Mouse (Mus musculus) hindbrain, embryonic 16.5 days (tissue): ENCODE data around the gene Rnft2. TPM values are rescaled to one million over a fixed set of nuclear protein-coding genes. Genes with fewer than 3 reads are reported as not detected.

Experiments
- ATAC-seq: fragments of 200-750 bp; cut with Nextera tagmentation; 2 replicates; pipeline ENCODE4 v1.8.0; 2017; ENCODE audit warnings: moderate TSS enrichment, moderate library complexity
- H3K27ac ChIP-seq: fragments of 300-500 bp; sonication (generic); 2 replicates; pipeline ENCODE4 v1.5.1; 2014; ENCODE audit warnings: low read depth, mild to moderate bottlenecking, control low read depth, low read length, moderate library complexity
- H3K27me3 ChIP-seq: fragments of 300-500 bp; sonication (generic); replicated peaks from 2 replicates; pipeline ENCODE4 v1.6.1; 2014; ENCODE audit warnings: low read length; ENCODE audit not compliant: control insufficient read depth, insufficient read depth
- H3K36me3 ChIP-seq: fragments of 300-500 bp; sonication (generic); 2 replicates; pipeline ENCODE4 v1.6.1; 2014; ENCODE audit warnings: mild to moderate bottlenecking, low read length, moderate library complexity, mixed read lengths; ENCODE audit not compliant: control insufficient read depth, insufficient read depth
- H3K4me1 ChIP-seq: fragments of 300-500 bp; sonication (generic); 2 replicates; pipeline ENCODE4 v1.6.1; 2014; ENCODE audit warnings: low read depth, low read length; ENCODE audit not compliant: control insufficient read depth, insufficient read depth
- H3K4me2 ChIP-seq: fragments of 300-500 bp; sonication (generic); 2 replicates; pipeline ENCODE4 v1.6.1; 2014; ENCODE audit warnings: mild to moderate bottlenecking, low read length, control low read depth, moderate library complexity
- H3K4me3 ChIP-seq: fragments of 300-500 bp; sonication (generic); 2 replicates; pipeline ENCODE4 v1.5.1; 2014; ENCODE audit warnings: mild to moderate bottlenecking, low read length, control low read depth, moderate library complexity
- H3K9ac ChIP-seq: fragments of 300-500 bp; sonication (generic); 2 replicates; pipeline ENCODE4 v1.6.1; 2014; ENCODE audit warnings: low read depth, mild to moderate bottlenecking, control low read depth, low read length, moderate library complexity
- H3K9me3 ChIP-seq: fragments of 300-500 bp; sonication (generic); 2 replicates; pipeline ENCODE4 v1.6.1; 2014; ENCODE audit warnings: mild to moderate bottlenecking, low read length, moderate library complexity; ENCODE audit not compliant: control insufficient read depth
- WGBS: fragments of 180-500 bp; shearing (Covaris S2); extraction: QIAGEN DNeasy Blood & Tissue Kit; methylation state at CpG from one replicate; pipeline ENCODE4 v1.1.7; 2014; 5-methylcytosine and 5-hydroxymethylcytosine counted together
- polyA plus RNA-seq: library from polyadenylated mRNA; unstranded; fragments of >200 nt; fragmentation: Nextera tagmentation; extraction: Ambion mirVana; gene quantifications from 2 replicates; pipeline ENCODE4 v1.2.1, GENCODE M21; 2015

Rnft2 gene
- polyA plus RNA-seq, 1 experiment from 2014 or later: 9.2 TPM

GRCm38 (mm10) chr5:118171665-118172064 is 73.3 kb downstream of the Rnft2 start:
- no peak for ATAC-seq
- peaks cover 22% of the 10 kb centered on the region for H3K27me3 ChIP-seq
- peak overlapping the region; percentile 51 for H3K4me3 ChIP-seq
- H3K9ac ChIP-seq: peak overlapping the region; percentile 54
- no peaks in the 10 kb centered on the region for H3K36me3 ChIP-seq
- H3K4me1 ChIP-seq: peaks cover 15% of the 10 kb centered on the region
- H3K27ac ChIP-seq: no peak overlapping the region
- under 1% methylated on average over 36 of the region's 36 CpGs for WGBS
- peak overlapping the region; percentile 73 for H3K4me2 ChIP-seq
- 0 out of 2 replicates have a peak, but pooled peaks cover 2% of the 10 kb centered on the region for H3K9me3 ChIP-seq

DNA sequence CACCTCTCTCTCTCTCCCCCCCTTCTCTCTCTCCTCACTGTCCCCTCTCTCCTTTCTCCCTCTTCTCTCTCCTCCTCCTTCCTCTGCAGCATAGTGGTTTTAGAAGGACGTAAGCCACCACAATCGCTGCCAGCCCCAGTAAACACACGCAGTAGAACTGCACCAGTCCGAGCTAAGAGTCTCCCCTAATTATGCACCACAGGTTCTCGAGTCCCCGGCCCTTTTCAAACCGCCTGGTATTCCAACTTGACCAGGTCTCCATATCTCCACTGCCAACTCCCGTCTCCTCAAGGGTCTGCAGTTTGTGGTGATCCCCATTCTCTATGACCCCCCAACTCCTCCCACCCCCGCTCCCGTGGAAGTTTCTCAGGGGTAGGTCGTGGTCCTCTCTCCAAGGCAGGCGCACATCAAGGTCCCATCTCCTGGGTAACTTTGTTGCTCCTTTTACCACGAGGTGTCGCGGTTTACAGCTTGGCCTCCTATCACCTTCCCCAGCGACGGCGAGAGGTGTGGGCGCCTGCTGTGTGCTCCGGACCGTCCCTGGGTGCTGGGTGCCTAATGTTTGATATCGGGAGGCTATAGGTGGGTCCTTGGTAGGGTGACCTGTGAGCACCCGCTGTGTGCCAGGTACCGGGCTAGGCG is 73.9 kb downstream of the Rnft2 start:
- Histone ChIP-seq H3K36me3 (no peaks in the 10 kb centered on the region), H3K4me2 (peak overlapping the region; percentile 73), H3K9me3 (0 out of 2 replicates have a peak, but pooled peaks cover 2% of the 10 kb centered on the region), H3K9ac (peak overlapping the region; percentile 29; the same call in 1 of the 2 replicates), H3K4me1 (peaks cover 15% of the 10 kb centered on the region), H3K27me3 (peaks cover 22% of the 10 kb centered on the region), H3K4me3 (peak overlapping the region; percentile 51), H3K27ac (no peak overlapping the region)
- ATAC-seq: no peak
- WGBS: 1% methylated on average over 25 of the region's 25 CpGs

- WGBS: under 1% methylated on average over 99 of the region's 117 CpGs
- Histone ChIP-seq H3K4me2 (peak overlapping the region; percentile 73), H3K4me1 (peaks cover 15% of the 10 kb centered on the region), H3K27me3 (peaks cover 22% of the 10 kb centered on the region), H3K4me3 (peak overlapping the region; percentile 51), H3K36me3 (no peaks in the 10 kb centered on the region), H3K9me3 (no peaks in the 10 kb centered on the region), H3K9ac (peak overlapping the region; percentile 78), H3K27ac (peak overlapping the region; percentile 9; the same call in 1 of the 2 replicates)
- ATAC-seq: peak; percentile 67
Measured at GRCm38 (mm10) chr5:118169222-118170221, 75.4 kb downstream of the Rnft2 start.

DNA sequence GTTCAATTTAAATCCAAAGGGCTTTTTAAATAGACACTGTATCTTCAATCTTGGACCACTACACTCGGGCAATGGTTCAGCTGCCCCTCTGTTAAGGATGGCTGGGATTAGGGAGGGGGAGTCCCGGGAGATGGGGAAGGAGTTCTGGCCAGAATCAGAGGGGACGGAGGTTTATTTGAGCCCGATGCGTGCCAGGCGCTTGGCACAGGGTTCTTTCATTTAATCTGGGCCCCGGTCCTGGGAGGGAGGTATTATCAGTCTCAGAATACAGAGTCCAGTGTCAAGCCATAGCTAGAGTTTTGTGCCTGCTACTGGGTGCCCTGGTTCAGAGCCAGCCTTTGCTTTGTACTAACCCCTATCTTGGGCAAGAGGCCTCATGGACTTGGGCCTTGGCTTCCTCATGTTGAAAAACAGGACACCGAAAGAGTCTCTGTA is 77.3 kb downstream of the Rnft2 start:
- WGBS: 41% methylated on average over 8 of the region's 8 CpGs
- Histone ChIP-seq H3K36me3 (no peaks in the 10 kb centered on the region), H3K4me2 (no peak overlapping the region), H3K9ac (no peak overlapping the region), H3K27ac (no peak overlapping the region), H3K9me3 (no peaks in the 10 kb centered on the region), H3K4me3 (no peak overlapping the region), H3K4me1 (peaks cover 15% of the 10 kb centered on the region), H3K27me3 (peaks cover 13% of the 10 kb centered on the region)
- peak; percentile 64 for ATAC-seq

- Histone ChIP-seq H3K9ac (no peak overlapping the region), H3K36me3 (no peaks in the 10 kb centered on the region), H3K4me1 (peaks cover 4% of the 10 kb centered on the region; the same call in 1 of the 2 replicates), H3K27me3 (peaks cover 14% of the 10 kb centered on the region), H3K9me3 (no peaks in the 10 kb centered on the region), H3K4me3 (no peak overlapping the region), H3K4me2 (no peak overlapping the region), H3K27ac (no peak overlapping the region)
- ATAC-seq: no peak
Measured at GRCm38 (mm10) chr5:118165462-118165861, 79.5 kb downstream of the Rnft2 start.

- Histone ChIP-seq H3K9me3 (no peaks in the 10 kb centered on the region), H3K4me1 (peaks cover 4% of the 10 kb centered on the region; the same call in 1 of the 2 replicates), H3K27me3 (peaks cover 14% of the 10 kb centered on the region), H3K4me2 (no peak within 1 kb of the TSS), H3K36me3 (no peaks in the 10 kb centered on the region), H3K4me3 (no peak within 1 kb of the TSS), H3K27ac (no peak within 1 kb of the TSS), H3K9ac (no peak within 1 kb of the TSS)
- ATAC-seq: no peak
- WGBS: 63% methylated on average over 12 of the region's 12 CpGs
Measured at GRCm38 (mm10) chr5:118164581-118164980, 80.3 kb downstream of the Rnft2 start, which contains the start of gene Hrk. Gene Hrk, plus strand, starts transcription at chr5:118164648.

DNA sequence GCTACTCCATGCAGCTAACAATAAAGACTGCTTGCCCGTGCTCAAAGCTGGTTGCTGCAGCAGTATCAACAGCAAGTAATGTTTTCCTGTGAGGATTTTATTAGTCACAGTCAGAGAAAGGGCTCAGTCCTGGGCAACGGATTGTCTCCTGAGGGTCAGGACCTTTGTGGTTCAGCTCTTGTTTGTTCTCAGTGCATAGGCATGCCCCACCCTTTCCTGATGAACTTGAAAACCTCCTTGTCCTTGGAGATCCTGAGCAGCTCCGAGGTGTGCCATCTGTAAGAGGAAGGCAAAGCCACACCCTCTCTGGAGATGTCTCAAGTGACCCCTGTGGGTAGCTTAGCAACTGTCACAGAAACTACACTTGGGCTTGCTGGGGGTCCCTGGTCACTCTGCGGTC is 84.2 kb downstream of the Rnft2 start:
- no peaks in the 10 kb centered on the region for H3K4me1 ChIP-seq
- H3K36me3 ChIP-seq: no peaks in the 10 kb centered on the region
- no peak overlapping the region for H3K9ac ChIP-seq
- H3K4me3 ChIP-seq: no peak overlapping the region
- H3K9me3 ChIP-seq: no peaks in the 10 kb centered on the region
- H3K4me2 ChIP-seq: no peak overlapping the region
- H3K27me3 ChIP-seq: peaks cover 8% of the 10 kb centered on the region
- no peak overlapping the region for H3K27ac ChIP-seq
- ATAC-seq: no peak
- 38% methylated on average over 4 of the region's 4 CpGs for WGBS

GRCm38 (mm10) chr5:118156976-118157375 is 87.9 kb downstream of the Rnft2 start:
- H3K27me3 ChIP-seq: peaks cover 5% of the 10 kb centered on the region
- no peak overlapping the region for H3K27ac ChIP-seq
- H3K36me3 ChIP-seq: no peaks in the 10 kb centered on the region
- no peak overlapping the region for H3K9ac ChIP-seq
- H3K9me3 ChIP-seq: no peaks in the 10 kb centered on the region
- ATAC-seq: no peak
- WGBS: 60% methylated on average over 4 of the region's 4 CpGs
- H3K4me1 ChIP-seq: peaks cover 15% of the 10 kb centered on the region
- H3K4me3 ChIP-seq: no peak overlapping the region
- no peak overlapping the region for H3K4me2 ChIP-seq

DNA sequence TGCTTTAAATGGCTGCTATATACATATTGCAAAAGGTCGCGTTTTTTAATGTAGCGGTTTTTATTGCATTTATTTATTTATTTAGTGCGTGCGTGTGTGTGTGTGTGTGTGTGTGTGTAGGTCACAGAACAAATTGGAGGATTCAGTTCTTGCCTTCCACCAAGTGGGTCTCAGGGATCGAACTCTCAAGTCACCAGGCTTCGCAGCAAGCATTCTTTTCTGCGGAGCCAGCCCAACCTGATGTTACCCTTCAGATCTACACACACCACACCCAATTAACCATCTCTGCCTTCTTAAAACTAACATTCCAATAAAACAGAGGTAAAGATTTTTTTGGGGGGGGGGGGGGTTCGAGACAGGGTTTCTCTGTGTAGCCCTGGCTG is 89.4 kb downstream of the Rnft2 start:
- H3K9ac ChIP-seq: no peak overlapping the region
- no peaks in the 10 kb centered on the region for H3K36me3 ChIP-seq
- peaks cover 15% of the 10 kb centered on the region for H3K4me1 ChIP-seq
- WGBS: 26% methylated on average over 9 of the region's 9 CpGs
- peak; percentile 51; the same call in 1 of the 2 replicates for ATAC-seq
- H3K4me3 ChIP-seq: peak overlapping the region; percentile 94
- H3K27ac ChIP-seq: no peak overlapping the region
- H3K27me3 ChIP-seq: 0 out of 2 replicates have a peak, but pooled peaks cover 1% of the 10 kb centered on the region
- no peaks in the 10 kb centered on the region for H3K9me3 ChIP-seq
- peak overlapping the region; percentile 77 for H3K4me2 ChIP-seq
